Mouse (Mus musculus): ENCODE data around the gene Lypd4. TPM values are rescaled to one million over a fixed set of nuclear protein-coding genes. Genes with fewer than 3 reads are reported as not detected.

The Lypd4 gene
- polyA plus RNA-seq, 1 experiment: not detected

GRCm38 (mm10) chr7:24902264-24902629 lies 32.5 kb upstream of the Lypd4 start:
- Histone ChIP-seq H3ac (ENCODE audit: control insufficient read depth, insufficient read length) (no peak overlapping the region), H3K79me2 (ENCODE audit: control insufficient read depth, insufficient read depth) (peaks cover 18% of the 10 kb centered on the region), H3K4me2 (ENCODE audit: low read depth) (peak overlapping the region; percentile 38), H3K27me3 (ENCODE audit: control insufficient read depth, insufficient read depth, insufficient read length) (no peaks in the 10 kb centered on the region), H3K36me3 (ENCODE audit: control insufficient read depth, insufficient read depth) (no peaks in the 10 kb centered on the region), H3K4me3 (peak overlapping the region; percentile 73)
- TF ChIP-seq MYOD1 (IDR thresholded peaks at IDR 0.05; ENCODE audit: control insufficient read depth in 1 of 3, insufficient read length in 2 of 3, low read depth in 2 of 3) (no peak), TCF3 (IDR thresholded peaks at IDR 0.05; ENCODE audit: insufficient read length, low read depth) (no peak), MAX (IDR thresholded peaks at IDR 0.05; ENCODE audit: low read depth) (no peak), REST (IDR thresholded peaks at IDR 0.05; ENCODE audit: insufficient read depth, insufficient read length) (no peak), TCF12 (IDR thresholded peaks at IDR 0.05; ENCODE audit: insufficient read depth, poor library complexity, severe bottlenecking) (no peak), POLR2AphosphoS2 (IDR thresholded peaks at IDR 0.05; ENCODE audit: insufficient read length, low read depth) (no peak), E2F4 (IDR thresholded peaks at IDR 0.05; ENCODE audit: insufficient read depth) (no peak), CEBPB (IDR thresholded peaks at IDR 0.05; ENCODE audit: insufficient read depth, poor library complexity, severe bottlenecking) (no peak), MYOG (IDR thresholded peaks at IDR 0.05; ENCODE audit: control insufficient read depth in 1 of 3, insufficient read depth in 1 of 3, insufficient read length in 2 of 3, low read depth in 2 of 3) (no peak), POLR2A (IDR thresholded peaks at IDR 0.05; ENCODE audit: insufficient read length, low read depth) (no peak), SRF (IDR thresholded peaks at IDR 0.05; ENCODE audit: control insufficient read depth, insufficient read length, low read depth) (no peak), USF1 (IDR thresholded peaks at IDR 0.05; ENCODE audit: low read depth) (no peak)

- peak overlapping the region; percentile 73 for H3K4me3 ChIP-seq
- peaks cover 18% of the 10 kb centered on the region for H3K79me2 ChIP-seq (ENCODE audit: control insufficient read depth, insufficient read depth)
- no peak for TF ChIP-seq SRF (IDR thresholded peaks at IDR 0.05; ENCODE audit: control insufficient read depth, insufficient read length, low read depth)
- no peak for TF ChIP-seq MYOG (IDR thresholded peaks at IDR 0.05; ENCODE audit: control insufficient read depth in 1 of 3, insufficient read depth in 1 of 3, insufficient read length in 2 of 3, low read depth in 2 of 3)
- TF ChIP-seq POLR2AphosphoS2 (IDR thresholded peaks at IDR 0.05; ENCODE audit: insufficient read length, low read depth): no peak
- no peak for TF ChIP-seq USF1 (IDR thresholded peaks at IDR 0.05; ENCODE audit: low read depth)
- no peak for TF ChIP-seq E2F4 (IDR thresholded peaks at IDR 0.05; ENCODE audit: insufficient read depth)
- TF ChIP-seq POLR2A (IDR thresholded peaks at IDR 0.05; ENCODE audit: insufficient read length, low read depth): no peak
- no peak for TF ChIP-seq MYOD1 (IDR thresholded peaks at IDR 0.05; ENCODE audit: control insufficient read depth in 1 of 3, insufficient read length in 2 of 3, low read depth in 2 of 3)
- no peak for TF ChIP-seq TCF3 (IDR thresholded peaks at IDR 0.05; ENCODE audit: insufficient read length, low read depth)
- no peak for TF ChIP-seq REST (IDR thresholded peaks at IDR 0.05; ENCODE audit: insufficient read depth, insufficient read length)
These were observed 32.1 kb upstream of the Lypd4 start for GRCm38 (mm10) chr7:24901842-24902241.

GRCm38 (mm10) chr7:24901114-24901513 lies 31.4 kb upstream of the Lypd4 start:
- H3K27me3 ChIP-seq (ENCODE audit: control insufficient read depth, insufficient read depth, insufficient read length): no peaks in the 10 kb centered on the region
- no peak overlapping the region for H3K4me2 ChIP-seq (ENCODE audit: low read depth)
- peaks cover 17% of the 10 kb centered on the region for H3K79me2 ChIP-seq (ENCODE audit: control insufficient read depth, insufficient read depth)
- H3K4me3 ChIP-seq: no peak overlapping the region
- no peaks in the 10 kb centered on the region for H3K36me3 ChIP-seq (ENCODE audit: control insufficient read depth, insufficient read depth)
- TF ChIP-seq E2F4 (IDR thresholded peaks at IDR 0.05; ENCODE audit: insufficient read depth): no peak
- TF ChIP-seq TCF12 (IDR thresholded peaks at IDR 0.05; ENCODE audit: insufficient read depth, poor library complexity, severe bottlenecking): no peak
- no peak for TF ChIP-seq TCF3 (IDR thresholded peaks at IDR 0.05; ENCODE audit: insufficient read length, low read depth)
- TF ChIP-seq CEBPB (IDR thresholded peaks at IDR 0.05; ENCODE audit: insufficient read depth, poor library complexity, severe bottlenecking): no peak
- TF ChIP-seq POLR2AphosphoS2 (IDR thresholded peaks at IDR 0.05; ENCODE audit: insufficient read length, low read depth): no peak
- no peak for TF ChIP-seq USF1 (IDR thresholded peaks at IDR 0.05; ENCODE audit: low read depth)
- no peak overlapping the region for H3ac ChIP-seq (ENCODE audit: control insufficient read depth, insufficient read length)

More at GRCm38 (mm10) chr7:24901842-24902241, 32.1 kb upstream of the Lypd4 start:
- Histone ChIP-seq H3K36me3 (ENCODE audit: control insufficient read depth, insufficient read depth) (no peaks in the 10 kb centered on the region), H3K27me3 (ENCODE audit: control insufficient read depth, insufficient read depth, insufficient read length) (no peaks in the 10 kb centered on the region), H3K4me2 (ENCODE audit: low read depth) (no peak overlapping the region), H3ac (ENCODE audit: control insufficient read depth, insufficient read length) (no peak overlapping the region)

DNA sequence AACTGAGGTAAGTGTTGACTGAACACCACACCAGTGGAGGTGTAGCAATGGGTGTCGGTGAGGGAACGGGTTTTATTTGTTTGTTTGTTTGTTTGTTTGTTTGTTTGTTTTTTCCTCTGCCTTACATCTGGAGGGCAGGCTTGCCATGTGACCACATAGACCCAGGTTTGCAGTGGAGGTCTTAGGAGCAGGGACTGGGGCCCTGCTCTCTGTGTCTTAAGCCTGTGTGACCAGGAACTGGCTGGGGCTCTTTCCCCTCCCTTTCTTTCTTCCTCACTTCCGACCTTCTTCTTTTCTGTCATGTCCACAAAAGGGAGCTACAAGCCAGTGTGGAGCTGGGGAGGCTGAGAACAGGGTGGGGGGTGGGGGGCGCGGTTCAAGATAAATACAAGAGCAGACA lies 28.2 kb upstream of the Lypd4 start:
- no peak for TF ChIP-seq MYOG (IDR thresholded peaks at IDR 0.05; ENCODE audit: control insufficient read depth in 1 of 3, insufficient read depth in 1 of 3, insufficient read length in 2 of 3, low read depth in 2 of 3)
- TF ChIP-seq USF1 (IDR thresholded peaks at IDR 0.05; ENCODE audit: low read depth): no peak
- H3ac ChIP-seq (ENCODE audit: control insufficient read depth, insufficient read length): no peak overlapping the region
- H3K27me3 ChIP-seq (ENCODE audit: control insufficient read depth, insufficient read depth, insufficient read length): no peaks in the 10 kb centered on the region
- H3K36me3 ChIP-seq (ENCODE audit: control insufficient read depth, insufficient read depth): no peaks in the 10 kb centered on the region
- H3K4me2 ChIP-seq (ENCODE audit: low read depth): no peak overlapping the region
- H3K79me2 ChIP-seq (ENCODE audit: control insufficient read depth, insufficient read depth): no peaks in the 10 kb centered on the region
- no peak overlapping the region for H3K4me3 ChIP-seq

GRCm38 (mm10) chr7:24897224-24897623 lies 27.5 kb upstream of the Lypd4 start, which contains the start of gene Cd79a:
Cd79a (plus strand) TSS chr7:24897381.
- Histone ChIP-seq H3ac (ENCODE audit: control insufficient read depth, insufficient read length) (no peak within 1 kb of the TSS), H3K27me3 (ENCODE audit: control insufficient read depth, insufficient read depth, insufficient read length) (no peaks in the 10 kb centered on the region), H3K36me3 (ENCODE audit: control insufficient read depth, insufficient read depth) (no peaks in the 10 kb centered on the region), H3K4me2 (ENCODE audit: low read depth) (no peak within 1 kb of the TSS), H3K4me3 (no peak within 1 kb of the TSS), H3K79me2 (ENCODE audit: control insufficient read depth, insufficient read depth) (no peaks in the 10 kb centered on the region)
- TF ChIP-seq TCF3 (IDR thresholded peaks at IDR 0.05; ENCODE audit: insufficient read length, low read depth) (no peak), POLR2A (IDR thresholded peaks at IDR 0.05; ENCODE audit: insufficient read length, low read depth) (no peak), MYOD1 (IDR thresholded peaks at IDR 0.05; ENCODE audit: control insufficient read depth in 1 of 3, insufficient read length in 2 of 3, low read depth in 2 of 3) (no peak), MAX (IDR thresholded peaks at IDR 0.05; ENCODE audit: low read depth) (no peak), MYOG (IDR thresholded peaks at IDR 0.05; ENCODE audit: control insufficient read depth in 1 of 3, insufficient read depth in 1 of 3, insufficient read length in 2 of 3, low read depth in 2 of 3) (no peak), REST (IDR thresholded peaks at IDR 0.05; ENCODE audit: insufficient read depth, insufficient read length) (no peak), E2F4 (IDR thresholded peaks at IDR 0.05; ENCODE audit: insufficient read depth) (no peak), SRF (IDR thresholded peaks at IDR 0.05; ENCODE audit: control insufficient read depth, insufficient read length, low read depth) (no peak), TCF12 (IDR thresholded peaks at IDR 0.05; ENCODE audit: insufficient read depth, poor library complexity, severe bottlenecking) (no peak), POLR2AphosphoS2 (IDR thresholded peaks at IDR 0.05; ENCODE audit: insufficient read length, low read depth) (no peak)

All from myocyte (in vitro differentiated cells).